Mouse (Mus musculus) liver, adult 2 months (tissue): ENCODE data around the gene Prss43.

Experiments used
- CTCF ChIP-seq: fragments of 200-500 bp; IDR thresholded peaks from 2 replicates; pipeline ENCODE4 v1.5.1; 2011; ENCODE audit warnings: low read depth, low read length, control low read depth
- POLR2A ChIP-seq: fragments of 200-500 bp; IDR thresholded peaks from 2 replicates; pipeline ENCODE4 v1.6.1; 2011; ENCODE audit warnings: low read length, control low read depth; ENCODE audit not compliant: insufficient read depth; ENCODE audit errors: extremely low read depth

- TF ChIP-seq CTCF, result no peak
- no peak for TF ChIP-seq POLR2A
Observed at GRCm38 (mm10) chr9:110783611-110784010, 42.9 kb upstream of the Prss43 start.
